Mouse (Mus musculus): ENCODE results near the gene Psg19.
"Not testable (repeated sequence)": the region's sequence is repeated elsewhere in the genome, so short reads cannot be mapped to it uniquely, and the experiment has no call there.

Gene Psg19

GRCm38 (mm10) chr7:18798420-18798819 lies at the start of gene Psg19:
Gene Psg19, minus strand, starts transcription at chr7:18798520.
- no peak for DNase-seq (ENCODE audit: low read depth, low spot score)

GRCm38 (mm10) chr7:18844811-18845210 lies 46.5 kb upstream of the Psg19 start:
- DNase-seq (ENCODE audit: low read depth, low spot score) = no peak

- no peak for DNase-seq (ENCODE audit: low read depth, low spot score)
Measured at GRCm38 (mm10) chr7:18841174-18841567, 42.9 kb upstream of the Psg19 start.

- peak; percentile 20 for DNase-seq (ENCODE audit: low read depth, low spot score)
Measured at GRCm38 (mm10) chr7:18840386-18841173, 42.3 kb upstream of the Psg19 start.

GRCm38 (mm10) chr7:18839865-18840264 lies 41.5 kb upstream of the Psg19 start, which contains the start of gene Mill2:
Gene Mill2, plus strand, starts transcription at chr7:18839966.
- no peak for DNase-seq (ENCODE audit: low read depth, low spot score)

- DNase-seq (ENCODE audit: low read depth, low spot score) = no peak
Measured at GRCm38 (mm10) chr7:18832298-18832697, 34.0 kb upstream of the Psg19 start.

GRCm38 (mm10) chr7:18829545-18829944 lies 31.2 kb upstream of the Psg19 start:
- no peak for DNase-seq (ENCODE audit: low read depth, low spot score)

- DNase-seq (ENCODE audit: low read depth, low spot score) = no peak
Measured at GRCm38 (mm10) chr7:18828592-18828991, 30.3 kb upstream of the Psg19 start.

- no peak for DNase-seq (ENCODE audit: low read depth, low spot score)
Measured at GRCm38 (mm10) chr7:18827792-18828546, 29.6 kb upstream of the Psg19 start.

GRCm38 (mm10) chr7:18821507-18821906 lies 23.2 kb upstream of the Psg19 start, which contains the start of gene Psg17:
Gene Psg17, minus strand, starts transcription at chr7:18821607.
- no peak for DNase-seq (ENCODE audit: low read depth, low spot score)

- DNase-seq (ENCODE audit: low read depth, low spot score) = no peak
Measured at GRCm38 (mm10) chr7:18818301-18818700, 20.0 kb upstream of the Psg19 start.

- no peak for DNase-seq (ENCODE audit: low read depth, low spot score)
Measured at GRCm38 (mm10) chr7:18803526-18803925, 5.2 kb upstream of the Psg19 start.

GRCm38 (mm10) chr7:18799129-18799528 lies 809 bp upstream of the Psg19 start:
- DNase-seq (ENCODE audit: low read depth, low spot score) = no peak

GRCm38 (mm10) chr7:18790671-18791070 lies 7.6 kb downstream of the Psg19 start:
- DNase-seq (ENCODE audit: low read depth, low spot score) = not testable (repeated sequence)

- not testable (repeated sequence) for DNase-seq (ENCODE audit: low read depth, low spot score)
Measured at GRCm38 (mm10) chr7:18781301-18781700, 17.0 kb downstream of the Psg19 start.

- no peak for DNase-seq (ENCODE audit: low read depth, low spot score)
Measured at GRCm38 (mm10) chr7:18779337-18779781, 19.0 kb downstream of the Psg19 start.

GRCm38 (mm10) chr7:18762885-18763284 lies 35.4 kb downstream of the Psg19 start:
- DNase-seq (ENCODE audit: low read depth, low spot score) = not testable (repeated sequence)

GRCm38 (mm10) chr7:18760152-18760551 lies 38.2 kb downstream of the Psg19 start:
- DNase-seq (ENCODE audit: low read depth, low spot score) = not testable (repeated sequence)

GRCm38 (mm10) chr7:18749896-18750477 lies 48.3 kb downstream of the Psg19 start:
- DNase-seq (ENCODE audit: low read depth, low spot score) = peak; percentile 39

GRCm38 (mm10) chr7:18748994-18749895 lies 49.1 kb downstream of the Psg19 start:
- DNase-seq (ENCODE audit: low read depth, low spot score) = no peak

- not testable (repeated sequence) for DNase-seq (ENCODE audit: low read depth, low spot score)
Measured at GRCm38 (mm10) chr7:18747420-18747819, 50.9 kb downstream of the Psg19 start.

Data from brain, embryonic 18.5 days (tissue).